Mouse (Mus musculus): ENCODE data around the gene Fgd4.

DNA sequence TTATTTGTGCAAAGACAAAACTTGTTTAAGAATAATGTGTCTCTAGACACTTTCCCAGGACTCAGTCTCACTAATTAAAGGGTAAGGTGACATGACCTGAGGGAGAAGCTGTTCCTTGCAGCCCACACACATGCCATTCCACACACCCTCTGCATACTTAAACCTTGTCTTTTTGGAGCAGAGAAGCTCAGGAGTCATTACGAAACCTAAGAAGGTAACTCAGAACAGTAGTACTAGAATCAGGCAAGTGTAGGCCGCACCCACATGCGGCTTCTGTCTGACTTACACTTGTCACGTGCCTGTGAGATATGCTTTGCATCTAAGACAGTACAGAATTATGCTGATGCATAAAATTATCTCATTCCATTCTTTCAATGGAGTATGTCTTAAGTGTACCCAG is 42.6 kb downstream of the Fgd4 start:
- TF ChIP-seq CTCF (IDR thresholded peaks at IDR 0.05; ENCODE audit: control insufficient read depth, insufficient read depth, insufficient read length) (no peak), CEBPB (IDR thresholded peaks at IDR 0.05; ENCODE audit: low read depth) (no peak), MAX (IDR thresholded peaks at IDR 0.05) (no peak), MYOD1 (IDR thresholded peaks at IDR 0.05; ENCODE audit: control insufficient read depth, insufficient read length, low read depth) (no peak), USF1 (IDR thresholded peaks at IDR 0.05; ENCODE audit: low read depth) (no peak), MYOG (IDR thresholded peaks at IDR 0.05; ENCODE audit: control insufficient read depth, extremely low read depth, insufficient read length) (no peak), FOSL1 (IDR thresholded peaks at IDR 0.05; ENCODE audit: insufficient read depth, low read length, poor library complexity, severe bottlenecking) (no peak)

Data from C2C12 (cell line).